Mouse (Mus musculus) gastrocnemius, postnatal 4 days (tissue): ENCODE measurements around the gene Zfp385c. TPM values are rescaled to one million over a fixed set of nuclear protein-coding genes. Genes with fewer than 3 reads are reported as not detected.

Source experiments
- DNase-seq, 2 experiments: peaks; one replicate each; pipeline ENCODE4 v3.0.0; 2021 to 2022; ENCODE audit warnings: low spot score in 2 of 2, mixed read lengths in 2 of 2
- total RNA-seq, 2 experiments: library from RNA; stranded (reverse); gene quantifications; 2 replicates each; pipeline ENCODE4 v1.2.3; 2021

Gene Zfp385c
- total RNA-seq, 2 experiments from 2014 or later, result 1.9 to 2.2 TPM

DNA sequence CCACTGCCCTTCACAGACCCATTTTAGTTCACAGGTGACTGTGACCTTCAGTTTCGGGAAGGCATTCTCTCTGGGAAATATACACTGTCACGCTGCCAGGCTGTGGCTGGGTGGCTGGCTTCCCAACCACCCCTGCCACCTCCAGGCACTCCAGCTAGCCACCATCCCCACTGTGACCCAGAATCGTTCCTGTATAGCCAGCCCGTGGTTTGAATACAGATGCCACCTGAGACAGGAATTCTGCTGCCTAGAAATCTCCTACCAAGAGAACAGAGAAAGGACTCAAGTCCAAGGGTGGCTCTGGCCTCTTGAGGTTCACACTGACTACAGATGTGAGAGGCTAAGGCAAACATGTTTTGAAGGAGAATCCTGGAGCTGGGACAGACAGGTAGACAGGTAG, 26.6 kb upstream of the Zfp385c start:
- no peak for DNase-seq

DNA sequence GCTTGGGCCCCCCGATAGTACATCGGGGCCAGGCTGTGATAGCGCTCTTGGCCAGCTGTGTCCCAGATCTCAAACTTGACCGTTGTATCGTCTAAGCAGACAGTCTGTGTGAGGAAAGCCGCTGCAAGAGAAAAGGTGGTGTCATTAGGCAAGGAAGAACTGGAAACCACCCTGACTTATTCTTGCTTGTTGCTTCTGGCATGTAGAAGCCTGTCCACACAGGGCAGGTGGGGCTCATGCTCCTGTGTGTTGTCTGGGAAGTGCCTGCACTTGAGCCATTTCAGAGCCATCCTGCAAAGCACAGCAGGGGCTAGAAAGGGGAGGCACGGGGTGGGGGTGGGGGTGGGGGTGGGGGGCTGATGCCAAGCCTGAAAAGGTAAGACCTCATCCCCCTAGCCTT, 26.2 kb upstream of the Zfp385c start:
- DNase-seq, result no peak

DNA sequence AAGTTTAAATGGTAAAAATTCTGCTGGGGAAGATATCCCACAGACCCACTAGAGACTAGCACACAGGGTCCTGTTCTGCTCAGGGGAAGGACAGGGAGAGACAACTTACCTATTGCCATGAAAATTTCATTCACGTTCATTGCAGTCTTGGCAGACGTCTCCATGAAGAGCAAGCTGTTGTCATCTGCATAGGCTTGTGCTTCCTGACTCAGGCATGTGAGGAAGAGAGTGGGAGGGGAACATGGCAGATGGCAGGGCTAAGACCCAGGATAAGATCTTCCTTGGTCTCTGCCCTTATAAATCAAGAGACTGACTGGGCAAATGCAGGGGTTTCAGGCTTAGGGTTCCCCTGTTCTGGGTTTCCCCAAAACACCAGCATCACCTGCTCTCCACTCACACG, 24.4 kb upstream of the Zfp385c start:
- DNase-seq, result no peak

DNA sequence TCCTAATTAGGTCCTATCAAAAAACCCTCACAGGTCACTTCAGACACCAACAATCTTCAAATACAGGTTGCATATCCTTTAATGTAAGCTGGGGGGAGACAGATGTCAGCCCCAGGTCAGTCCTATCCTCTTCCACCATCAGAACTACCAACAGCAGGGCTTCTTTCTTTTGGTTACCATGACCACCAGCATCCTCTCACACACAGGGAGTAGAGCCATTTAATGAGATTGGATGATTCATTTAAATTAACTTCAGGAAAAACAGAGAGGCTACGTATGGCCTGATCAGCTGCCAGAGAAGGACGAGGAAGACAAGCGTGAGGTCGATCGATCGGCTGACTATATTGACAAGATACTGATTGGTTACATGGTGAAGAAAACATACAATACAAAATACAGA, 22.7 kb upstream of the Zfp385c start:
- DNase-seq, result no peak

DNA sequence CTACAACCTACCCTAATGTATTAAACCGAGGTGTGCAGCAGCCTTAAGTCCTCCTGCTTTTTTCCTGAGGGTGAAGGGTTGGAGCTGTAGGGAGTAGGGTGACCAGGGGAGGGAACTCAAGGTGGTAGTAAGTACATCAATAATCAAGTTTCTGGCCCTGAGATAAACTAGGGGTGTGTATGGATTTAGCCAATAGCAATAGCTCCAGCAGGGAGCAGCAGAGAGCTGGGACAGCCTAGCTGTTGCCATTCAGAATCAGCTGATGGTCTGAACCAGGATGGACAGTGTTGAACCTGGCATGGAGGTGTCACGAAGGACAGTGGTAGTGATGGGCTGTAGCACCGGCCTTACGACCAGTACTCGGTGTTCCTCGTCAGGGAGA, 22.3 kb upstream of the Zfp385c start:
- peak; percentile 70 to 86 for DNase-seq

DNA sequence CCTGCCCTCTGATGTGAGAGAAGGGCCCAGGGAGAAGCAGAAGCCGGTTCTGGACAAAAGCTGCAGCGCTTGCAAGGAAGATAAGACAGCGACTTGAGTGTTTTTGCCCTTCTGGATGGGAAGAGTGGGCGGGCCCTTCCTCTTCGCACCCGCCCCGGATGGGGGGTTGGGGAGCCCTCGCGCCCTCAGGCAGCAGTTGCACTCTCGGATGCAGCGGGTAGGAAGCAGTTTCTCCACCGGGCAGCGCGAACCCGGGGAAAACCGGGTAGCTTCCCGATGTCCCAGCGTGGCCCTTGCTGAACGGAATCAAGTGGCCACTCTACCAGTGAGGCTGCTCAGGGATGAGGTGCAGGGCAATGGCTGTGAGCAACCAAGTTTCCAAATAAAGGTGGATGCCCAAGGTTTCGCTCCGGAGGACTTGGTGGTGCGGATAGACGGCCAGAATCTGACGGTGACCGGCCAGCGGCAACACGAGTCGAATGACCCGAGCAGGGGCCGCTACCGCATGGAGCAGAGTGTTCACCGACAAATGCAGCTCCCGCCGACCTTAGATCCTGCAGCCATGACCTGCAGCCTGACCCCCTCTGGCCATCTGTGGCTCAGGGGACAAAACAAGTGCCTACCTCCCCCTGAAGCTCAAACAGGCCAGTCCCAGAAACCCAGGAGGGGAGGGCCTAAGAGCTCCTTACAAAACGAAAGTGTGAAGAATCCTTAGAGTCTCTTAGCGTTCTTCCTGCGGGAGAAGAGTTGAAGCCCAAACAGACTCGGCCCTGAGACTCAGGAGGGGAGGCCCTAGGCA, 21.7 kb upstream of the Zfp385c start, which contains the start of gene Hspb9:
Gene Hspb9 (plus strand): TSS at position 116 of the 799 bp plus-strand sequence.
- peak in 1 of 2 experiments; percentile 58 for DNase-seq

DNA sequence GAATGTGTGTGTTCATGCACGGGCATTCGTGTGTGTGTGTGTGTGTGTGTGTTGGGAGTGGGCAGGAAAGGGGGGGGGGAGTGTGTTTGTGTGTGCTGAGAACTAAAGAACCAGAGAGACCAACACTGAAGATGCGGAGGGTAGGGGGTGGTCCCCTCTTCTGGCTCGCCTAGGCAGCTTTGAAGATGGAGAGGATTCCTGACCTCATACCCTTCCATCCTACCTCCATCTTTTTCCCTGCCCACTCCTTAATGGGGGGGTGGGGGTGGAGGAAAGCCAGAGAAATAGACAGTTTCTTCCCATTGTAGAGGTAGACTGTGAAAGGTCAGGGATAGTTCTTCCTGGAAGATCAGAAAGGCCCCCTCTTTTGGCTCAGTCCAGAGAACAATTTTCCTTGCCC, 20.9 kb upstream of the Zfp385c start:
- DNase-seq, result no peak

DNA sequence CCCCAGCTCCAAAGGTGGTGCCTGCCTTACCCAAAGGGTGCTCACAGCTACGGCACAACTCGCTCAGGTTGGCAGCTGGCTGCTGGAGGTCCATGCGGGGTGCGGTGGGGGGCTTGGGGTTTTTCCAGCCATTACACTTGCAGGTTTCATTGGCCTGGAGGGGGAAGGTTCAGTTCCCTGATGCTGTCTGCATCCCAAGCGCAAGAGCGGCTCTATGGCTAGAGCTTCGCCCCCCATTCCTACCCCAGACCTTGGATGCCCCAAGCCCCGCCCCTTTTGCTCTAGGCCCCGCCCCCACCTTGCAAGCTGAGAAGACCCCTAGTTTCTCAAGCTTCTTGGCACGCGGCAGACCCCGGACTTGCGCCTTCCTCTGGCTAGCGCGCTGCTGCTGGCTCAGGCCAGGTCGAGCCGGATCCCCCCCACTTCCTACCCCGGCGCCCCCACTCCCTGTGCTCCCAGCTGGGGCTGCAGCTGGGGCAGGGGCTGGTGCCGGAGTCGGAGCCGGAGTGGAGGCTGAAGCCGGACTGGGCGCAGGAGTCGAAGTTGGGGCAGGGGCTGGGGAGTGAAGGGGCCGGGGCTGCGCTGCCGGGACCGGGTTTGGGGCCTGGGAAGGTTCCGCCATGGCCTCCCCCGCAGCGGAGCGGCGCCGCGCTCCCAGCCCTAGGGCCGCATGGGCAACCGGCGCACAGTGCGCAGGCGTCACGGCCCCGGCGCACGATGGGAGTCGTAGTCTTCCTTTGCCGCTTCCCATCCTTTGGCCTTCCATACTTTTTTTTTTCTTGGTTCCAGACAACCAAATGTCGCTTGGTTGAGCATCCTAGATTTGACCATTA, 19.7 kb upstream of the Zfp385c start, which contains the start of gene Kat2a:
Gene Kat2a (minus strand): TSS at position 683 of the 833 bp plus-strand sequence.
- DNase-seq, result peak; percentile 70 to 84

DNA sequence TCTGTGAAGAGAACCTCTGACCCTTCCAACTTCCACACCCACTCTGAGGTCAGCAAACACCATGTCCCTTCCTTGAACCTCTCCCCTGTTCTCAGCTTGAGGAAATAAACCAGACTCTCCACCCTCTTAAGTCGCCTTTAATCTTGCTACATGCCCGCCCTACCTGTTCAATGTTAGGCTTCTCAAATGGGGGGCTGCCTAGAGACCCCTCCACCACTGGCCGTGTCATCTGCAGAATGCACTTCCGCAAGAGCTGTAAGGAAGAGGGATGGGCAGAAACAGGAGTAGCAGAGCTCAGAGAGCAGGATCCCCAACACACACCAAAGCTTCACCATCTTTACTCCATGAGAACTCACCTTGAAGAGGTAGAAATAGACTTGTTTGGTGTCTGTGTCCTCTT, 18.7 kb upstream of the Zfp385c start:
- no peak for DNase-seq

DNA sequence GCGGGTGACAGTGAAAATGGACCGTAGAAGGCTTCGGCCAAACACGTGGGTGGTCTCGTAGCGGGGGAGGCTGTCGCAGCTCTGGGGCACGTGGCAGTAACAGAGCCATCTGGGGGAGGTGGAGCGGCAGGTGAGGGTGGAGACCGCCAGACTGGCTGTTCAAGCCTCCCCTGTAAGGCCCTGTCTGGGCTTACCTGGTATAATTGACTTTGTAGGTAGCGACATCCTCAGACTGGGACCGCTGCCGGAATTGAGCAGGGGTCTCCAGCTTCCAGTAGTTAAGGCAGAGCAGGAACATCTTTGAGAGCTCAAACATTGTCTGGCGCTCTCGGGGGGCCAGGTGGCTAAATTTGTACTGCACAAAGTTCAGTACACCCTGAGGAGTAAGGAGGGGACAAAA, 18.3 kb upstream of the Zfp385c start:
- DNase-seq, result no peak

DNA sequence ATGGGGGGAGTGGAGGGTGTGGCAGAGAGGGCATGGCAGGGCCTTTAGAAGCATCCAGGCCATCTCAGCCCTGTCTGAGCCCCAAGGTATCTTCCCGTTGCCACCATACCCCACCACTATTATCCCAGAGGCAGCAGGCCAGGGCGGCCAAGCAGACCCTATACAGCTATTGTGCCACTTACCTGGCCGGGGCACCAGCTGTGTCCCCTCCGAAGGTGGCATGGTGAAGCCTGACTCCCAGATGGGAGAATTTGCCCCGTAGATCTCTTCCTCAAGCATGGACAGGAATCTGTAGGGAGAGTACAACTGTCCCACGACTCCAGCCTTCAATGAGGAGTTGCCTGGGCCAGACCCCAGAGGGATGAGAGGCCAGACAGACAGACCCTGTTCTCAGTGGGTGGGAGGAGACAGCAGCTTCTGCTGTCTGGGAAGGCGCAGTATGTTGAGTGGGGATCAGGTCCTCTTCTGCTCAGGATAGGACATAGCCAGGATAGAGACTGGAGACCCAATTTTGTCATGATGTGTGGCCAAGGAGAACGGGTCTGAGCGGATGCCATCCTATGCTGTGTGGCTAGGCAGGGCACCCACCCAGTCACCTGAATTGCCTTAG, 17.1 kb upstream of the Zfp385c start:
- no peak for DNase-seq

DNA sequence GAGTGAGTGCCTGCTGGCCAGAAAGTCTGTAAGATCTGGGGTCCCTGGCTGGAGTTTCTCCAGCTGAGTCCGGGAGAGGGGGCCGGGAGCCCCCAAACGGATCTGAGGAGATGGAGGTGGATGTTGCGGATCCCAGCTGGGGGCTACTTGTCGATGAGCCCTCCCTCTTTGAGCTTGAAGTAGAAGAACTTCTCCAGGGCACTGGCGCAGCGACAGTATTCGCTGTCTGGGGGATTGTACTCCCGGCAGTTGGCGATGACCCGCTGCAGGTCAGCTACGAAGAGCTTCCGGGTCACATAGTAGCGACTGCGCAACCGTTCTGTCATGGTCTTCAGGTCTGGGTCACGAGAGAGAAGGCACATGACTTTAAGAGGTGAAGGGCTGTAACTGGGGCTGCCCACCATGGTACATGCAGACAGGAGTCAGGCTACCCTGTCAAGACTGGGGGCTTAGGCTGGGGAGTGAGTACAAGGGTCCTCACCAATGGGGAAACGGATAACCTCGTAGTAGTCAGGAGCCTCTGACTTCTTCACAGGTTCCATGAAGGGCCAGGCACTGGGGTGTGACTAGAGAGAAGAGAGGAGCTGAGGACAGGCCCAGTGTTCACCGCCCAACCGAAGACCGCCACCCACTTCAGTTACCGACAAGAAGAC, 13.0 kb upstream of the Zfp385c start:
- DNase-seq, result no peak

DNA sequence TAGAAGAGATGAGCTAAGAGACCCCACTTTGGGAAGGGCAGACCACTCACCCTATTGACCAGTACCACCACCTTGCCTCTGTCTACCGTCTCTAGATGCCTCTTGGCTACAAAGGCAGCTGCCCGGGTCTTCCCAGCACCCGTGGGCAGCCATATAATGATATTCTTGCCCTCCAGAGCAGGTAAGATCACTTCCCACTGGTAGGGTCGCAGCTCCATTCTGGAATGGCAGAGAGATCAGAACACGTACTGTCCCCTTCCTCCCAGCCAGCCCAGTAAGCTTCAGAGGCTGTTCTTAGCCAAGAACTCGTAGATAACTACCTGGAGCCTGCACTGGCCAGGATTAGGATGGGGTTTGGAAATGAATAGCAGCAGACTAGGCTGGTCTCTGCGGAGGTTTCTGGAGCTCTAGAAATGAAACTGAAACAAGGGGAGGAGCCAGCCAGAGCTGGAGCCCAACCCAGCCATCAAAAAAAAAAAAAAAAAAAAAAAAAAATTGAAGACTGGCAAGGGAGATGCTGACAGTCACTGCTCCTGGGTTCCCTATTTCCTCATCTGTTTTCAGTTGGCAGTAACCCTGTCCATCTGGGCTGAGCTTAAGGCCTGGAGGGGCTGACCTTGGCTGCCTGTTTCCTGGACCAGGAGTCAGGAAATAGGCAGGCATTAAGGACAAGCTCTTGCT, 11.7 kb upstream of the Zfp385c start, which contains the start of gene Dhx58:
Gene Dhx58 (minus strand): TSS at position 421 of the 681 bp plus-strand sequence.
- no peak for DNase-seq

DNA sequence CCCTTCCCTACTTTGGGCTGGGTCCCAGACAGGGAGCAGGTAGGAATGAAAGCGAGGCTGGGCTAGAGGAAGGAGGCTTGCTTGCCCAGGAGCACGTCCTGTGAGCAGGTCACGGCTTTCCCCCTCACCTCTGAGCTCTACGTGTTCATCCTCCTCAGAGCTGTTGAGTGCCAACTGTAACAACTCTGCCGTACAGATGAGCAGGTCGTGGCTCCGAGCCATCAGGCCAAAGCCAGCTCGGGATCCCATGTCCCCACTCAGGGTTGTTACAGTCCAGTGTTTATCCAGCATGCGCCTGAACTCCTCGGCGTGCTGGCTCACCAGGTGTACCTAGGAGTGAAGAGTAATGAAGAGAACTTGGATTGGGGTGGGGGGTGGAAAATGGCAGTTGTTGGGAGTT, 11.1 kb upstream of the Zfp385c start:
- DNase-seq, result no peak

DNA sequence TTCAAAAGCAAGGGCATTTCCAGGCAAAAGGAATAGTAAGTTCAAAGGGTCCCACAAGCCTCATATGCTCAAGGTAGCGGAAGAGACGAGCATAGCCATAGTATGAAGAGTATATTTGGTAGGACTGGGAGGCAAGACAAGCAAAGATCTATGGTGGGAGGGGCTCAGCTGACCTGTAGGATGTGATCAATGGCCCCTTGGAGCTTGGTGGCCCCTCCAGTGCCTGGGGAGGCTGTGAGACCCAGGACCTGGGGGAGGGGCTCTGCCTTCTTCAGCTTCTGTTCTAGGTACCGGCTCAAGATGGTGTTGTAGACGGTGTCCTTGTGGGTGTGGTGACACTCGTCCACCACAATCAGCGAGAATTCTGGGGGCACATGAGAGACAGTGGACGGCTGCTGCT, 10.7 kb upstream of the Zfp385c start:
- no peak for DNase-seq

DNA sequence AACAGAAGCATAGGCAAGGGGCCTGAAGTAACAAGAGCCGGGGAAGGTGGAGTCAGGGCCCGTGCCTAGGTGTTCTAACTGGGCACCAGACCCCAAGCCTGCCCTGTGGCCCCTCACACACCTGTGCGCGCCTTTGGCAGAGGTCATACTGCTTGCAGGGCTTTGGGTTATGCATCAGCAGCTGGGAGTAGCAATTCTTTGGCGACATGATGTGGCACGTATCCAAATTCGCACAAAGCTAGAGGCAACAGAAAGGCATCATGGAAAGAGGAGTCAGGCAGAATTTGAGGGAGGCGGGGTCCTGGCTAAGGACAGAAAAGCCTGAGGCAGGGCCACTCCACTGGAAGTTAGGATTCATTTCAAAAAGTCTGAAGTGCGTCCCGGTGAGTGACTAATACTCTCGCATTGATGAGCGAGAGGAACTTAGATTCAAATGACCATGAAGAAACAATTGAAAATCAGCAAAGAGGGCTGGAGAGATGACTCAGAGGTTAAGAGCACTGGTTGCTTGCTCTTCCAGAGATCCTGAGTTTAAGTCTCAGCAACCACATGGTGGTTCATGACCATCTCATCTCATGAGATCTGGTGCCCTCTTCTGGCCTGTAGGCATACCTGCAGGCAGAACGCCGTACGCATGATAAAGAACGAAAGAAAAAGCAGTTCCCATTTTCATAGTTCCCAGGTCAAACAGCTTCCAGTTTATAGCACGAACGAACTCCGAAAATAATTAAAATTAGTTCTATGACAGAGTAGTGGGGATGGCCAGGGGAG, 10.0 kb upstream of the Zfp385c start:
- peak in 1 of 2 experiments; percentile 56 for DNase-seq

DNA sequence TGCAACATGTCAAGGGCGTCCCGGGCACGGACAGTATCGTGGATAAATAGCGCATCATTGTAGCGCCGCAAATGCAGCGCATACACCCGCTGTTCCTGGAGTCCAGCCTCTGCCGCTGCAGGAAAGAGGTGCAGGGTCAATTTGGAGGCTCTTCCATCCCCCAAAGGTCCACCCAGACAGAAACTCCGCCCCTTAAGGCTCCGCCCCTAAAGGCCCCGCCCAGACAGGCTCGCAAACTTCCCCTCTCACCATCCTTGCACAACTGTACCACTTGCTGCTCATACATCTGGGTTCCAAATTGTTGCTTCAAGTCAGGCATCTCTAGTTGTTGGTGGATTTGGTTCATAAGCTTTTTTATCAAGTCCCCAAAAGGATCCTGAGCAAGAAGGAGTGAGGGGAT, 9.0 kb upstream of the Zfp385c start:
- DNase-seq, result peak in 1 of 2 experiments; percentile 52

DNA sequence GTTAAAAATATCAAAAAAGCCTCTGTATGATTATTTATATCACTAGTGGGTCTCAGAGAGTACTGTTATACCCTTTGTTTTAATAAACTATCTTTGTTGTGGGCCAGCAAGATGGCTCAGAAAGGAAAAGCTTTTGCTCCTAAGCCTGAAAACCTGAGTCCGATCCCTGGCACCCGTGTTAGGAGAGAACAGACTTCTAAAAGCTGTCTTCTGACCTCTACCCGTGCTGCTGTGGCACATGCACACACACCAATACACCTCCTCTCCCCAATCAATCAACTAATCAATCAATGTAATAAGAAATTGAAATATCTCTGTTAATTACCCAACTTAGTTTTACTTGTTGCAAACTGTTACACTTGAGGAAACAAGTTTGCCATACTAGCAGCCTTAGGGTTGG, 8.5 kb upstream of the Zfp385c start:
- DNase-seq, result no peak

DNA sequence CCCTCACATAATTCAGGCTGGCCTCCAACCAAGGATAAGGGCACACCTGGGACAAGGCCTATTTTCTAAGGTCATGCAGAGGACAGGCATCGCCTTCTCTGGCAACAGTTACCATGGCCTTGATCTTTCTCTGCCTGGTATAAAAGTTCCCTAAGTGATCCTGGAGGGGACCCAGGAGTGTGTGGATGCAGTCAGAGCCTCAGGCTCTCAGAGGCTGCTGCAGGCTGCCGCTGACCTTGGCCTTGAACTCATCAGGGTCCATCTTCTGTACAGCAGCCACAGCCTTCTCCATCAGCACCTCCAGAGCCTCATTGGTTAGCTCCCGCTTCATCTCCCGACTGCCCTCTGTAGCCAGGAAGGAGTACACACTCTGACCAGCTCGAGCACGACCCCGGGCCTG, 5.7 kb upstream of the Zfp385c start:
- DNase-seq, result no peak

DNA sequence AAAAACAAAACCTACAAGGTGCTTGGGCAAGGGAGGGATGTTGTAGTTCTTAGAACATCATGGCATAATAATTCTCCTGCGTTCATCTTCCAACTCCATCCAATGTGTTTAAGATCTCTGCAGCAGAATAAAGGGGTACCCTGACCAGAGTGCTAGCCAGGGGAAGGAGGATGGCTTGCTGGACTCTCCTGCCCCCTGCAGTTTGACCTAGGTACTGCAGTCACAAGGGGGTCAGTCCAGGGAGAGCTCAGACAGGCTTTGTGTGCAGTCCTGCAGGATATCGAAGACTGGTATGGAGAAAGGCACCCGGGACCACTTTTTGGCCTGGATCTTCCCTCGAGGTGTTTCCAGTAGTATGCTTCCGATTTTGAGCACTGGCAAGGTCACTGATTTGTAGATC, 2.7 kb upstream of the Zfp385c start:
- peak; percentile 66 to 76 for DNase-seq
